Mouse (Mus musculus) liver, embryonic 11.5 days (tissue): ENCODE data around the gene Etv1. TPM values are rescaled to one million over a fixed set of nuclear protein-coding genes. Genes with fewer than 3 reads are reported as not detected.
A peak's percentile ranks its signal among the peaks of the same experiment; 100 is the strongest.
"Not testable (repeated sequence)": the region's sequence is repeated elsewhere in the genome, so short reads cannot be mapped to it uniquely, and the experiment has no call there.

Experiments used
- ATAC-seq: fragments of 200-750 bp; cut with Nextera tagmentation; replicated peaks from 2 replicates; pipeline ENCODE4 v1.8.0; 2017; ENCODE audit warnings: moderate number of reproducible peaks, mild to moderate bottlenecking, moderate TSS enrichment, moderate library complexity; ENCODE audit not compliant: low FRiP score
- DNase-seq: peaks from one replicate; pipeline ENCODE4 v3.0.0-alpha.2; 2017; ENCODE audit warnings: low spot score
- H3K27ac ChIP-seq: fragments of 300-500 bp; sonication (generic); 2 replicates; pipeline ENCODE4 v1.5.1; 2014; ENCODE audit warnings: mild to moderate bottlenecking, low read depth, low read length, control low read depth
- H3K27me3 ChIP-seq: fragments of 300-500 bp; sonication (generic); replicated peaks from 2 replicates; pipeline ENCODE4 v1.6.1; 2014; ENCODE audit warnings: low read length, mixed read lengths; ENCODE audit not compliant: control insufficient read depth, insufficient read depth
- H3K36me3 ChIP-seq: fragments of 300-500 bp; sonication (generic); 2 replicates; pipeline ENCODE4 v1.6.1; 2014; ENCODE audit warnings: mild to moderate bottlenecking, low read length, moderate library complexity, mixed read lengths; ENCODE audit not compliant: control insufficient read depth, insufficient read depth
- H3K4me1 ChIP-seq: fragments of 300-500 bp; sonication (generic); replicated peaks from 2 replicates; pipeline ENCODE4 v1.6.1; 2014; ENCODE audit warnings: low read length, mixed read lengths; ENCODE audit not compliant: control insufficient read depth, insufficient read depth
- H3K4me2 ChIP-seq: fragments of 300-500 bp; sonication (generic); 2 replicates; pipeline ENCODE4 v1.6.1; 2014; ENCODE audit warnings: mild to moderate bottlenecking, control low read depth, moderate library complexity
- H3K4me3 ChIP-seq: fragments of 300-500 bp; sonication (generic); 2 replicates; pipeline ENCODE4 v1.5.1; 2014; ENCODE audit warnings: low read depth, low read length, control low read depth
- H3K9ac ChIP-seq: fragments of 300-500 bp; sonication (generic); 2 replicates; pipeline ENCODE4 v1.6.1; 2014; ENCODE audit warnings: low read depth, low read length, control low read depth
- H3K9me3 ChIP-seq: fragments of 300-500 bp; sonication (generic); 2 replicates; pipeline ENCODE4 v1.6.1; 2016; ENCODE audit warnings: low read length, inconsistent platforms, mixed read lengths; ENCODE audit not compliant: control insufficient read depth
- WGBS: fragments of 180-500 bp; shearing (Covaris S2); extraction: QIAGEN DNeasy Blood & Tissue Kit; methylation state at CpG from one replicate; pipeline ENCODE4 v1.1.7; 2014; 5-methylcytosine and 5-hydroxymethylcytosine counted together
- polyA plus RNA-seq: library from polyadenylated mRNA; unstranded; fragments of >200 nt; fragmentation: Nextera tagmentation; extraction: Ambion mirVana; gene quantifications from 2 replicates; pipeline ENCODE4 v1.2.1, GENCODE M21; 2014

Gene Etv1
- polyA plus RNA-seq, 1 experiment from 2014 or later = 4.9 TPM

GRCm38 (mm10) chr12:38834581-38834980 lies 55.4 kb downstream of the Etv1 start:
- Histone ChIP-seq H3K9me3 (no peaks in the 10 kb centered on the region), H3K4me2 (no peak overlapping the region), H3K4me1 (no peaks in the 10 kb centered on the region), H3K9ac (no peak overlapping the region), H3K27ac (no peak overlapping the region), H3K27me3 (no peaks in the 10 kb centered on the region), H3K4me3 (no peak overlapping the region), H3K36me3 (no peaks in the 10 kb centered on the region)
- no peak for ATAC-seq
- no peak for DNase-seq
- 82% methylated on average over 4 of the region's 4 CpGs for WGBS

GRCm38 (mm10) chr12:38834986-38835385 lies 55.8 kb downstream of the Etv1 start:
- H3K36me3 ChIP-seq, H3K9me3 ChIP-seq, H3K9ac ChIP-seq, H3K4me1 ChIP-seq, ATAC-seq, H3K4me2 ChIP-seq, H3K4me3 ChIP-seq, DNase-seq, H3K27me3 ChIP-seq, H3K27ac ChIP-seq: not testable (repeated sequence)
- WGBS = 91% methylated on average over 5 of the region's 8 CpGs

- no peak for DNase-seq
- H3K27me3 ChIP-seq = no peaks in the 10 kb centered on the region
- peak; percentile 77 for ATAC-seq
- H3K36me3 ChIP-seq = no peaks in the 10 kb centered on the region
- 0 out of 2 replicates have a peak, but pooled peaks cover 2% of the 10 kb centered on the region for H3K4me1 ChIP-seq
- no peaks in the 10 kb centered on the region for H3K9me3 ChIP-seq
- no peak overlapping the region for H3K27ac ChIP-seq
- no peak overlapping the region for H3K9ac ChIP-seq
- no peak overlapping the region for H3K4me3 ChIP-seq
- no peak overlapping the region for H3K4me2 ChIP-seq
- WGBS = 32% methylated on average over 1 of the region's 1 CpGs
These were observed 64.7 kb downstream of the Etv1 start for GRCm38 (mm10) chr12:38843801-38844295.

GRCm38 (mm10) chr12:38847500-38848261 lies 68.5 kb downstream of the Etv1 start:
- Histone ChIP-seq H3K36me3 (no peaks in the 10 kb centered on the region), H3K27ac (no peak overlapping the region), H3K4me1 (0 out of 2 replicates have a peak, but pooled peaks cover 2% of the 10 kb centered on the region), H3K4me2 (no peak overlapping the region), H3K27me3 (no peaks in the 10 kb centered on the region), H3K4me3 (no peak overlapping the region), H3K9me3 (no peaks in the 10 kb centered on the region), H3K9ac (no peak overlapping the region)
- ATAC-seq (no peak), DNase-seq (no peak)
- 70% methylated on average over 6 of the region's 6 CpGs for WGBS

- no peaks in the 10 kb centered on the region for H3K9me3 ChIP-seq
- 79% methylated on average over 5 of the region's 5 CpGs for WGBS
- H3K4me1 ChIP-seq = no peaks in the 10 kb centered on the region
- no peaks in the 10 kb centered on the region for H3K27me3 ChIP-seq
- DNase-seq (no peak), ATAC-seq (no peak)
- no peaks in the 10 kb centered on the region for H3K36me3 ChIP-seq
- no peak overlapping the region for H3K9ac ChIP-seq
- H3K4me2 ChIP-seq = no peak overlapping the region
- no peak overlapping the region for H3K27ac ChIP-seq
- H3K4me3 ChIP-seq = no peak overlapping the region
These were observed 70.8 kb downstream of the Etv1 start for GRCm38 (mm10) chr12:38849994-38850393.

GRCm38 (mm10) chr12:38854274-38854673 lies 75.1 kb downstream of the Etv1 start:
- DNase-seq (no peak), ATAC-seq (no peak)
- no peak overlapping the region for H3K4me3 ChIP-seq
- H3K4me2 ChIP-seq = no peak overlapping the region
- no peaks in the 10 kb centered on the region for H3K4me1 ChIP-seq
- no peaks in the 10 kb centered on the region for H3K9me3 ChIP-seq
- H3K9ac ChIP-seq = no peak overlapping the region
- H3K36me3 ChIP-seq = no peaks in the 10 kb centered on the region
- no peak overlapping the region for H3K27ac ChIP-seq
- no peaks in the 10 kb centered on the region for H3K27me3 ChIP-seq
- 78% methylated on average over 5 of the region's 5 CpGs for WGBS

GRCm38 (mm10) chr12:38854751-38855150 lies 75.6 kb downstream of the Etv1 start:
- H3K9me3 ChIP-seq = no peaks in the 10 kb centered on the region
- DNase-seq (no peak), ATAC-seq (no peak)
- H3K27me3 ChIP-seq = no peaks in the 10 kb centered on the region
- H3K4me2 ChIP-seq = no peak overlapping the region
- no peak overlapping the region for H3K4me3 ChIP-seq
- WGBS = 74% methylated on average over 6 of the region's 6 CpGs
- no peaks in the 10 kb centered on the region for H3K36me3 ChIP-seq
- no peaks in the 10 kb centered on the region for H3K4me1 ChIP-seq
- H3K27ac ChIP-seq = no peak overlapping the region
- H3K9ac ChIP-seq = no peak overlapping the region

GRCm38 (mm10) chr12:38859675-38860074 lies 80.5 kb downstream of the Etv1 start:
- 82% methylated on average over 4 of the region's 4 CpGs for WGBS
- H3K9me3 ChIP-seq = no peaks in the 10 kb centered on the region
- H3K4me2 ChIP-seq = no peak overlapping the region
- ATAC-seq (no peak), DNase-seq (no peak)
- no peak overlapping the region for H3K9ac ChIP-seq
- no peaks in the 10 kb centered on the region for H3K36me3 ChIP-seq
- H3K27me3 ChIP-seq = no peaks in the 10 kb centered on the region
- H3K4me1 ChIP-seq = no peaks in the 10 kb centered on the region
- no peak overlapping the region for H3K4me3 ChIP-seq
- H3K27ac ChIP-seq = no peak overlapping the region
